Mouse (Mus musculus) retina, postnatal 7 days (tissue): Measurements from ENCODE around the gene Pip5kl1.
A peak's percentile ranks its signal among the peaks of the same experiment; 100 is the strongest.

Experiments used
- DNase-seq: peaks from one replicate; pipeline ENCODE4 v3.0.0-alpha.2; 2012; ENCODE audit warnings: low read depth, low spot score

Gene Pip5kl1

GRCm38 (mm10) chr2:32612274-32612673 lies 37.7 kb downstream of the Pip5kl1 start:
- no peak for DNase-seq

- no peak for DNase-seq
These were observed 42.5 kb downstream of the Pip5kl1 start for GRCm38 (mm10) chr2:32617109-32617508.

- no peak for DNase-seq
These were observed 43.0 kb downstream of the Pip5kl1 start for GRCm38 (mm10) chr2:32617601-32618000.

DNA sequence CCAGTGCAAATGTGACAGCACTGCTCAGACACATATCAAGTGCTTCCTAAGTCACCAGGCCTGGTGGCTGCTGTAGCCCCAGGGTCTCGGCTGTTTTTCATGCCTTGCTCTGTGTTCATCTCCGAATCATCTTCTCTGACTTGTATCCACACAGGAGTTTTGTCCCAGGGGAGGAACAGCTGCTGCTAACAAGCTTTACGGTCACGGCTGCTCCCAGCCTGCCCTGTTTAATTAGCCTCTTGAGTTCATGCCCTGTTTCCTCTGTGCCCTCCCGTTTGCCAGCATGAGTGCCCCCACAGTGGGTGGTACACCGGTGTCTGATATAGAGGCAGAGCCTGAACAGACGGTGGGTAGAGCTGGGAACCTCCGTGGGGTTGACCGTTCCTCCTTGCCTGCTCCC lies 43.5 kb downstream of the Pip5kl1 start:
- DNase-seq: no peak

GRCm38 (mm10) chr2:32620682-32621516 lies 46.3 kb downstream of the Pip5kl1 start:
- no peak for DNase-seq

- no peak for DNase-seq
These were observed 46.9 kb downstream of the Pip5kl1 start, which contains the start of gene Ak1 for GRCm38 (mm10) chr2:32621517-32621859. Ak1 (plus strand) TSS chr2:32621758.

DNA sequence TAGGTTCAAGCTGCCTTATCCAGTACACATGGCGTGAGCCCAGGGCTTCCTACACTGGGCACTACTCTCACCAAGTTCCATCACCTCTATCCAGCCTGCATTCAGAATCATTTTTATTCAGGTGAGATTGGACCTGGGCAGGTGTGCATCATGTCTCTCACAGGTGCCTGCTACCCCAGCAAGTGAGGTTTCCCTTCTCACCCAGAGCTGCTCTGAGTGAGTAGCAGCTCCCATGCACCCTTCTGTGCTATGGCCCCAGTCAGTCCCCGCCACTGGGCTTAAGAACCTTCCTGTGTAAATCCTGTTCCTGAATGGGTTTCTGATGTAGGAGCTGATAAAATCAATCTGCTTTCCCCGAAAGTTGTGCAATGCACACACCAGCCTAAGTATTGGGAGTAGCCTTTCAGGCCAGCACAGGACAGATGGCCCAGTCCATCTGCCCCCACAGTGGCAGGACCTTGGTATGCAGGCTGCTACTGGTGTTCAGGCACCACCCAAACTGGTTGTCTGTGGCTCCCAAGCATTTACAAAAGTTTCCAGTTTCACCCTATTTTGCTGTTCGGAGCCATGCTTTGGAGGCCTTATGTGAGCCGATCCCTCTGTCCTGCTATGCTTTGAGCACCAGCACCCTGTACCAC lies 49.6 kb downstream of the Pip5kl1 start:
- no peak for DNase-seq

- DNase-seq: no peak
These were observed 50.7 kb downstream of the Pip5kl1 start for GRCm38 (mm10) chr2:32625212-32625872.

GRCm38 (mm10) chr2:32625873-32626694 lies 51.5 kb downstream of the Pip5kl1 start:
- no peak for DNase-seq

GRCm38 (mm10) chr2:32627266-32628043 lies 52.9 kb downstream of the Pip5kl1 start:
- no peak for DNase-seq

- DNase-seq: no peak
These were observed 53.5 kb downstream of the Pip5kl1 start for GRCm38 (mm10) chr2:32628044-32628550.

- DNase-seq: no peak
These were observed 54.1 kb downstream of the Pip5kl1 start for GRCm38 (mm10) chr2:32628729-32629128.

GRCm38 (mm10) chr2:32629276-32629976 lies 54.8 kb downstream of the Pip5kl1 start:
- no peak for DNase-seq

DNA sequence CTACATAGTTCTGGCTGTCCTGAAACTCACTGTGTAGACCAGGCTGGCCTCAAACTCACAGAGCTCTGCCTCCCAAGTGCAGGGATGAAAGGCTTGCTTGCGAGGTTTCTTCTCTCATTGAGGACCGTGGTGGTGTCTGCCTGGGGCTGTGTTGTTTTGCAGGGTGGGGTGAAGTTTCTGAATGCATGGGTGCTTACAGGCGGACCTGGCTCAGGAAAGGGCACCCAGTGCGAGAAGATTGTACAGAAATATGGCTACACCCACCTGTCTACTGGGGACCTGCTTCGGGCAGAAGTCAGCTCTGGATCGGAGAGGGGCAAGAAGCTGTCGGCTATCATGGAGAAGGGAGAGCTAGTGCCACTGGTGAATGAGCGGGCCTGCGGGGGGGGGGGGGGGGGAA lies 55.4 kb downstream of the Pip5kl1 start:
- DNase-seq: no peak

DNA sequence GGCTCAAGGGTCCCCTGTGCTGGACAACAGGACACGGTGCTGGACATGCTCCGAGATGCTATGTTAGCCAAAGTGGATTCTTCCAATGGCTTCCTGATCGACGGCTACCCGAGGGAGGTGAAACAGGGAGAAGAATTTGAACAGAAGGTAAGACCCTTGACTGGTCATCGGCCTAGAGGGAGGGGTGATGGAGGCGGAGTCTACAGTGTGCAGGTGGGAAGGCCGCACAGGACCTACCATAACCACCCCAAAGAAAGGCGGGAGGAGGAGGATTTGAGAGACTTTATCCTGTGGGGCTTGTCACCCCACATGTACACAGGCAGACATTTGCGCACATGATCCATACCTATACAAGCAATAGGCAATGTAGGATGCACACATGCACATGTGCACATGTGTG lies 56.4 kb downstream of the Pip5kl1 start:
- no peak for DNase-seq

DNA sequence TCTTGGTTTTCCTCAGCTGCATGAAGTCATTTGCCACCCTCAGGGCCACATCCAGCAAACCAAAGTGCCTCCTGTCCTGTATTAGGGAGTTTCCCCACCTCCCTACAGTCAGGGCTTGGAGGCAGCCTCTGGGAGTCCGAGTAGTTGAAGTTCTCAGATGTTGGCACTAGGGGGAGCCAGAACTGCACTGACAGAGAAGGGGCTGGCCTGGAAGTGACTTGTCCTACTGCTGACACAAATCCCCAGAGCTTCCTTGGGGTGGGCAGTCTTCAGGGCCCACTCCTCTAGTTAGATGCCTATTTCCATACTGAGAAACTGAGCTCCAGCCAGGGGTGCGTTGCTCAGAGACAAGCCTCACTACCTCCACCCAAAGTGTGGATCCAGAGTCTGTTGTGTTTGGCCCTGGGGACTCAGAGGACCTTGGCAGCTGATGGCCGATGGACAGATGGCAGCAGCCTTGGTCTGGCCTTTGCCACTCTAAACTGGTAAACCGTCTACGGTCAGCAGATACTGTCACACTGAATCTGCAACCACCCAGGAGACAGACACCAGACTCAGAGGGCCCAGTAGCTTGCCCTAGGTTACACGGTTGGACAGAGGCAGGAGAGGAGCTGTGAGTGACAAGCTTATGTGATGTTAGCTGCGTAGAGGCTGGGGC lies 57.3 kb downstream of the Pip5kl1 start:
- DNase-seq: peak; percentile 79
